Mouse (Mus musculus) cerebellum, adult 8-10 months (tissue): ENCODE measurements around the gene Npcd.

Experiments used
- DNase-seq: peaks from one replicate; pipeline ENCODE4 v3.0.0; 2022

Npcd gene

DNA sequence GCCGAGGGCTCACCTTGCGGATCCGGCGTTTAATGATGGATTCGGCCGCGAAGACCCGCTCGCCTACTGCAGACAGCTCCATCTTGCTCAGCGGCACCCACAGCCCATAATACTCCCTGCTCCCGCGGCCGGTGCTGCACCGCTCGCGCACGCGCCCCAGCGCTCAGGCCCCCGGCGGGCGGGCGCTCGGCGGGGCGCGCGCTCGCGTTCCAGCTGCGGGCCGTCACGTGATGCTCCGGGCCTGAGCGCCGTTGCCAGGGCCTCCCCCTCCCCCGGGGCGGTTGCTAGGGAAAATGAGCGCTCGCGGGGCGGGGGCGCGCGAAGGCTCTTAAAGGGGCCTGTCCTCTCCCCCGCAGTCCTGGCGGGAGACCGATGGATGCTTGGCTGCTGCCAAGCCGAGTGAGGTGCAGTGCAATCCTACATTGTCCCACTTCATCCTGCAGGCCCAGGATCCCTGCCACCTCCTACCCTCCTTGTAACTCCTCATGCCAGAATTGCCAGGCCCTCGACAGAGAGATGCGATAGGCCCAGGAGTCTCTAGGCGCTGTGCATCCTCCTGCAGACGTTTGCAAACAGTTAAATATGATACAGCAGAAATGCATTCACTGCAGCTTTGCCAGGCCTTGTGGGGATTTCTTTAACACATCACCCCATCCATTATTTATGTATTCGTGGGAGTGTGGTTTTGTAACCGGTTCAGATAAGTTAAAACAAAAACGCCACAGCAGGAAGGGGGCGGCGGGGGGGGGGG lies at the start of gene Npcd, which contains the start of gene Cbx6:
Npcd (minus strand) TSS at position 108 of the 751 bp plus-strand sequence.
Cbx6 (minus strand) TSS at position 559 of the 751 bp plus-strand sequence.
- DNase-seq = peak; percentile 97

DNA sequence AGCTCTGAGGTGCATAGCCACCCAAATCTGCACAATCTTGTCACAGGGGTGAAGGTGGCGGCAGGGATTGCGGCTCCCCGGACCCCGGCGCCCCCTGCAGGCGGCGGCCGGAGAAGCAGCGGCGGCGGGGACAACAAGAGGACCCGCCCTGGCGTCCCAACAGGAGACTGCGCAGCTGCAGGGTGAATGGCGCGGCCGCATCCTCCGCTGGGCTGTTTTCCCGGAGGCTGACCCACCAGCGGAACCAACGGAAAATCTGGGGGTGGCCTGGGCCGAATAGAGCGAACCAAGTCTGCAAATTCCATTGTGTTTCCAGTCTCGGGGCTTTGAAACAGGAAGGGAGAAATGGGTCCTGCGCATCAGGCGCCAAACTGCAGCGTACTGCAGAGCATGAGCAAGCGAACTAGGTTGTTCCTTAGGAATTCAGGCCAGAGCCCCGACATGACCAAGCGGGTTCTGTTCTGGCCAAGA lies 49.4 kb upstream of the Npcd start:
- DNase-seq = peak; percentile 97

GRCm38 (mm10) chr15:79882623-79883267 lies 48.7 kb upstream of the Npcd start:
- DNase-seq = peak; percentile 50

GRCm38 (mm10) chr15:79880477-79880876 lies 46.4 kb upstream of the Npcd start:
- DNase-seq = no peak

- DNase-seq = peak; percentile 34
These were observed 45.3 kb upstream of the Npcd start for GRCm38 (mm10) chr15:79879319-79879718.

- no peak for DNase-seq
These were observed 44.7 kb upstream of the Npcd start for GRCm38 (mm10) chr15:79878725-79879136.

DNA sequence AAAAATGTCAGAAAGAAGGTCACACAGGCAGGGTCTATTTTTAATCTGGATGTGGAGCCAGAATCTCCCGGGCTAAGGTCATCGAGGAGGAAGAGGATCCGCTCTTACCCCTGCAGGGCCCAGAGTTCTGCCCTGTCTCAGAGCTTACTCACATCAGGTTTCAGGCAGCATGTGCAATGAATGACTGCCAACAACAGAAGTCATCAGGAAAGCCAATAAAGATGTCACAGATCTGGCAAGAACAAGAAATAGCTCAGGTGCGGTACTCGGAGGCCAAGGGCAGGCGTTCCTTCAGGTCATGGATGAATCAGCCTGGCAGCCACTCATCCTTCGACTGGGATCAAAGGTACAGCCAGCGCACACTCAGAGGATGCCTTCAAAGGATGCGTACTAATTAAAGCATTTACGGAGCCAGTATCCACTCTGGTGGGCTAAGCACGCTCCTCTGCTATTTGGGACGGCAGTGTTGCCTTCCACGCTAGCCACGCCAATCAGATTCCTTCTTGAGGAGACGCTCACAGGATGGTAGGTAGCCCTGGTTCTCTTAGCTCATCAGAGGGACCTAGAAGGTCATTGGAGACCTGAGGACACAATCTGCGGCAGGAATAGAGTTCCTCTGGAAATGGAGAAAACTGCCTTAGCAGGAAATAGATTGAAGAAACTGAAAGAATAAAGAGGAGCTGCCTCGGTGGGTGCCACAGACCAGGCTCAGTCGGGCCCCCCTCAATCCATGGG lies 41.4 kb upstream of the Npcd start:
- no peak for DNase-seq

DNA sequence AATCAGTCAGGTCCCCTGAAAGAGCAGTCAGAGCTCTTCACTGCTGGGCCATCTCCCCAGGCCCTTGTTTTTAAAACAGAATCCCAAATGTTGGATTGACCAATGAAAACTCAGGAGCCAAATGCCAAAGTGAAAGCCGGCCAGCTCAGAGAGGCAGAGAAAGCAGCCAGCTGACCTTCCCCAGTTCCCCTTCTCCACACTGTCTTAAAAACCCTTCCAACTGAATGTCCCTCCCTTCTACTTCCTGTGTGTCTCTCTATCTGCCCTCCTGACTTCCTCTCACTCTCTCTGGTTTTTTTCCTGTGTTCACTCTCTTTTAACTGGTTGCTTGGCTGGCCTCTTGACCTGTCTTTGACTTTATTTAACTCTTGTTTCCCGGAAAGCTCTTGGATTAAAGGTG lies 40.0 kb upstream of the Npcd start:
- DNase-seq = no peak

- DNase-seq = no peak
These were observed 39.5 kb upstream of the Npcd start for GRCm38 (mm10) chr15:79873545-79873944.

DNA sequence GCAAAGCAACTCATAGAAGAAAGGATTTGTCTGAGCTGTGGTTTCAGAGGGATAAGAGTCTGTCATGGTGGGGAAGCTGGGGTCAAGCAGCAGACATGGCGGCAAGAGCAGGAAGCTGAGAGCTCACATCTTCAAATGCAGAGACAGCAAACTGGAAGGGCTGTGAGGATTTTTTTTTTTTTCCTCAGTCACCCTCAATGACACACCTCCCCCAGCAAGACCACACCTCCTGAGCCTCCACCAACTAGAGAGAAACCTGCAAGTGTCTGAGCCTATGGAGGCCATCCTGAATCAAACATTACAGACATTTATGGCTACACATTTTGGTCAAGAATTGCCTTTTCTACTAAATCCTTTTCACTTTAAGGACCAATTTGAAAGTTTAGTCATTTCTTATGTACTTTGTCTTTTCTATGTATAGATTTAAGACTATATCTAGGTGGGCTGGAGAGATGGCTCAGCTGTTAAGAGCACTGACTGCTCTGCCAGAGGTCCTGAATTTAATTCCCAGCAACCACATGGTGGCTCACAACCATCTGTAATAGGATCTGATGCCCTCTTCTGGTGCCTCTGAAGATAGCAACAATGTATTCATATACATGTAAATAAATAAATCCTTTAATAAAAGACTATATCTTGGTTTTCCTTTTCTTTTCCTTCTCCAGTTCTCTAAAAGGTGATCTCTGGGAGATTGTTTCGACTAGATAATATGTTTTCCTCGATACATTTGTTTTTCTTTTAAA lies 33.4 kb upstream of the Npcd start:
- no peak for DNase-seq

DNA sequence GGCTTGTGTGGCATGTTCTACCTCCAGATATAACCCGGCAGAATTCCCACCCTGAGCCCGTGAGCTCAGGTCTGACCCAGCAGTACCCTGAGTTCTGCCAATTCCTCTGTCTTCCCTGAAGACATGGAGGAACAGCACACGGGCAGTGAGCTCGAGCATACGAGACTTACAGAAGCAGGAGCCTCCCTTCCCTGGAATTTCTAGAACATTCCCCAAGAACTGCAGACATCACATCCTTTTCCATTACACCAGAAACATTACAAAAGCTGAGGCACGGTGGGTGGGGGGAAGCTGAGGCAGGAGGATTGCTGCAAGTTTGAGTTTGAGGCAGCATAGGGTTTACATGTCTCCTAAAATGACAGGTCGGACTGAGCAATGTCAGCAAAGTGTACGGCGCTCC lies 25.8 kb upstream of the Npcd start:
- no peak for DNase-seq

DNA sequence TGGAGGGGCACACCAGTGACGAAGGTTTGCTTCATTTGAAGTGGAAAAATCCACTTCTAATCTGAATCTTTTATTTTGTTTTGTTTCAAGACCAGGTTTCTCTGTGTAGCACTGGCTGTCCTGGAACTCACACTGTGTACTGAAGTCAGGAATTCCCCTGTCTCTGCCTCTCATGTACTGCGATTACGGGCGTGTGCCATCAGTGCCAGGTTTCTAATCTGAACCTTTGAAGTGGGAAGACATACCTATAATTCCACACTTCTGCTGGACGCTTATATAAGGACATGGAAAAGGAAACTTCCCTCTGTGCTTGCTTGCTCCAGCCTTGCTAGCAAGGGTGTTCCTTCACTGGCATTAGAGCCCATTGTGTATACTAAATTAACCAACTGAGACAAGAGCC lies 24.9 kb upstream of the Npcd start:
- DNase-seq = no peak

DNA sequence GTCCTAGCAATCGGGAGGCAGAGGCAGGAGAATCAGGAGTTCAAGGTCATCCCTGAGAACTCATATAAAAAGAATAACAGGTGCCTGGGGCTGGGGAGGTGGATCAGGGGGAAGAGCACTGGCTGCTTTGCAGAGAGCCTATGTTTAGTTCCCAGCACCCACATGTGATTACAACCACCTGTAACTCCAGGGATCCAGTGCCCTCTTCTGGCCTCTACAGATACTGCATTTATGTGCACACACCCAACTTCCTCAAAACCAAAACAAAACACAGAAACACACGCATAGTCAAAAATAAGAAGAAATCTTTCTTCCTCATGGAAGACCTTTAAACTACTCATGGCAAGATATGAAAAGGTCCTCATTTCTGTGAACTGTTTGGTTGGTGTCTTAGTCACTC lies 16.1 kb upstream of the Npcd start:
- no peak for DNase-seq

DNA sequence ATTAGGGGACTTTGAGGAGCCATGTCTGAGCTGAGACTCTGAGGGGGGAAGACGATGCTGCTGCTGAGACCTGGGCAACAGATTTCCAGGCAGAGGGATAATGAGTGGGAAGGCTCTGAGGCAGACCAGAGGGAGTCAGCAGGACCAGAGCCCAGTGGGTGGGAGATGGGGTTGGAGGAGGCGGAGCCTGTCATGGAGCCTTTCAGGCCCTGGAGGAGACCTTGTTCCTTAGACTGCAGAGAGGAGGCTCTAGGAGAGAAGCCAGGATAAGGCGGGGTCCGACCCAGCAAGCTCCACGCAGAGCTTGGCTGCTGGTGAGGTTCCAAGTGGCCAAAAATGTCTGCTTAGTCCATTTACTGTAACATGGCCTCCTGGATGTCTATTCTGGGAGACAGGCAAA lies 13.1 kb upstream of the Npcd start:
- no peak for DNase-seq

GRCm38 (mm10) chr15:79845986-79846385 lies 11.9 kb upstream of the Npcd start:
- no peak for DNase-seq

DNA sequence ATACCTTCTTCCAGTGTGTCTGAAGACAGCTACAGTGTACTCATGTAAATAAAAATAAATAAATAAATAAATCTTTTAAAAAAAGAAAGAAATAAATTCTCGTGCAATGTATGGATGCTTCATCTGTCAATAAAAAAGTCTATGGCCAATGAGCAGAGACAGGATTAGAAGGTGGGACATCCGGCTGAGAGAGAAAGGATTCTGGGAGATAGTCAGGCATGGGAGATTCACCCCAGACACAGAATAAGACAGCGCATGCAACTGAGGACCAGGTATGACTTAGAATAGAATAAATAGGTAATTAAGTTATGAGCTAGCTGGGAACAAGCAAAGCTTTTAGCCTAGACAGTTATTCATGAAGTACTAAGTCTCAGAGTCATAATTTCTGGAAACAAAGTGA lies 8.9 kb upstream of the Npcd start:
- no peak for DNase-seq

DNA sequence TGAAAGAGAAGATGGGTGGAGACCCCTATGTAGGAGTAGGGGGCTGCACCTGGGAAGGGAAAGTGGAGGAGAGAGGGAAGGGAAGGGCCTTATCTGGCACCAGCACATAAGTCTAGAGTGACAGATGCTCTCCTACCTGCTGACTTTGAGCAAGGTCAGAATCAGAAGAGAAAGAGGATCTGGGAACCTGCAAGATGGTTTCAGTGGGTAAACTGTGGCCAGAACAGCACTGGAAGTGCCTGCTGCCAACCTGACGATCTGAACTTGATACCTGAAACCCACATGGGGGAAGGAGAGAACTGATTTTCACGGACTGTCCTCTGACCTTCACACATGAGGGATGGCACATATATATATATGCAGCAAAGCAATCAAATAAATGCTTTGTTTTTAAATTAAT lies 6.2 kb upstream of the Npcd start:
- DNase-seq = no peak

GRCm38 (mm10) chr15:79834881-79835260 lies 834 bp upstream of the Npcd start:
- peak; percentile 32 for DNase-seq

DNA sequence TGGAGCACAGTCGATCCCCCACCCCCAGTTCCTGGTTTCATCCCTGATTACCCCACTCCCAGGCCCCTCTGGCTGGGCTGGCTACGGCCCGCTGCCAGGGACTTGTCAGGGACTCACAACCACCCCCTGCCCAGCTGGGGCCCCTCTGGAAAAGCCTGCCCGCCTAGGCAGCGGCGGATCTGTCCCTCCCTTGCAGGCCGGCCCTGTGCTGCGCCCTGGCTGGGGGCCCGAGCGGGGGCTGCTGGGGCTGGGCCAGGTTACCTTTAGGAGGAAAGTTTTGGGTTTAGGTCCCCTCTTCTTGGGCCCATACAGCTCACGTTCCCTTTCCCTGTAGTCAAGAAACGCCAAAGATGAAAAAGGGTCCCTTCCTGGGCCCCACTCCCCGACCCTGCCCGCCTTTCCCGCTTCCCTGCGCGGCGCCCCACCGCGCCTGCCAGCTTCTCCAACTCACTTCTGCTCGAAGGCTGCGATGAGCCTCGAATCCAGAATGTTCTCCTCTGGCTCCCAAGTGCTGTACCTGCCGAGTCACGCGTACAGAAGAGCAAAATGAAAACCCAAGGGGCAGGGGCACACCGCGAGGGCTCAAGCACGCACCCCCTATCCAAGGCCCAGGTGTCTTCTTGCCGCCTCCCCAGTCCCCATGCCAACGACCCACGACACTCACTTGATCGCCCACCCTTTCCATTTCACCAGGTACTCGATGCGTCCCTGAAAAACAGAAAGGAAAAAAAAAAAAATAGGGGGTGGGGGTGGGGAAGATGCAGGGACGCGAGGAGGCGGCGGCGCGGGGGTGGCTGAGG lies 586 bp downstream of the Npcd start:
- DNase-seq = peak; percentile 59

DNA sequence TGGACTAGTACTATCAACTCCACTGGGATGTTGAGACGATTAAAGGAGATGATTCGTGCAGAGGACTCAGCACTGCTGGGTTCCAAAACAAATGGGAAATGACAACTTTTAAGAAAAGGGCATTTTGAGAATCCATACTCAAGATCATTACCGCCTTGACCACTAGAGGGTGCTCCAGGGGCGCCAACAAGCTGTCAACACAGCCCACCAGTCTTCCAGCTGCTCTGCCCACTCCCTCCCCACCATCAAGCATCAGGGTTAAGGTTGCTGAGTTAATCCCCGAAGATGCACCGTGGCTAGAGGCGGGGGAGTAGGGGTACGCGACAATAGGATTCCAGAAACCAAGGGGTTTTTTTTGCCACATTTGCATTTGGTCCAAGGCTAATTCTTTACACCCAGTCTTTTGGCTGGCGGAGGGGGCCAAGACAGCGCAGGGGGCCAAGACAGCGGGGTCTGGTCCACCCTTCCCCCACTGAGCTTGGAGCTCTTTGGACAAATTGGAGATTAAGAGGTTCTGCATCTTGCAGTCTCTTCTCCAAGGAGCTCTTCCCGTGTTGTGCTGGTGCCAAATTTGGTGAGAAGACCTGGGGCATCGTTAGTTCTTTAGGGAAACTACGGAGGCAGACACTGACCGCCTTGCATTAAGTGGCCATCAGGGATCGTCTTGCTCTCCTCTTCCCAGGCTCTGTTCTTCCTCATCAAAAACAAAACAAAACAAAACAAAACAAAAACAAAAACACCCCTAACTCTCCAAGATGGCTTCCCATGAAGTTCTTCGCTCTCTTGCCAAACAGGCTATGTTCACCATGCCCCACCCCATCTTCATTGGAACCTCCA lies 1.8 kb downstream of the Npcd start:
- peak; percentile 79 for DNase-seq

DNA sequence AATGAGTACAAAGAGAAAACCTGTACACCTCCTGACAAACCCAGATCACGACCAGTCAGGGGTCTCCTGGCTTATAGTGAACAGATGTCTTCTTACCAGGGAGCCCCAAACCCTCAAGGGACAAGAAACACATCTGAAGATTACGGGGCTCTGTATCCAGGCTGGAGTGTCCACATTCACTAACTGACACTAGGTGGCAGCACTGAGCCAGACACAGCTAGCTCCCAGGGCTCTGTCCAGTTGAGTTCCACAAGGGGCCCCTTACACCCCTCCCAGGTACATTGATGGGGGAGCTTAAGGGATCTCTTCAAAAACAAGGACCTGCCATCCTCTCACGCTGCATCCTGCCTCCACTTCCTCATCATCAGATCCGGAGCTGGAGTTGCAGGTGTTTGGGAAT lies 3.6 kb downstream of the Npcd start:
- peak; percentile 84 for DNase-seq
